Mouse (Mus musculus) intestine, embryonic 16.5 days (tissue): ENCODE measurements around the gene Bhlha9. TPM values are rescaled to one million over a fixed set of nuclear protein-coding genes. Genes with fewer than 3 reads are reported as not detected.

Source experiments
- ATAC-seq: fragments of 200-750 bp; cut with Nextera tagmentation; 2 replicates; pipeline ENCODE4 v1.8.0; 2017; ENCODE audit warnings: moderate TSS enrichment, moderate library complexity
- H3K27ac ChIP-seq: fragments of 300-500 bp; sonication (generic); 2 replicates; pipeline ENCODE4 v1.5.1; 2014; ENCODE audit warnings: mild to moderate bottlenecking, low read length
- H3K27me3 ChIP-seq: fragments of 300-500 bp; sonication (generic); replicated peaks from 2 replicates; pipeline ENCODE4 v1.6.1; 2014; ENCODE audit warnings: low read length, control low read depth, mixed read lengths; ENCODE audit not compliant: control insufficient read depth, insufficient read depth
- H3K36me3 ChIP-seq: fragments of 300-500 bp; sonication (generic); 2 replicates; pipeline ENCODE4 v1.6.1; 2014; ENCODE audit warnings: low read length, control low read depth; ENCODE audit not compliant: control insufficient read depth, insufficient read depth
- H3K4me1 ChIP-seq: fragments of 300-500 bp; sonication (generic); 2 replicates; pipeline ENCODE4 v1.6.1; 2014; ENCODE audit warnings: low read length, control low read depth, mixed read lengths; ENCODE audit not compliant: control insufficient read depth, insufficient read depth
- H3K4me2 ChIP-seq: fragments of 300-500 bp; sonication (generic); 2 replicates; pipeline ENCODE4 v1.6.1; 2014; ENCODE audit warnings: low read depth, low read length, control low read depth
- H3K4me3 ChIP-seq: fragments of 300-500 bp; sonication (generic); 2 replicates; pipeline ENCODE4 v1.5.1; 2014; ENCODE audit warnings: mild to moderate bottlenecking, low read length
- H3K9ac ChIP-seq: fragments of 300-500 bp; sonication (generic); 2 replicates; pipeline ENCODE4 v1.6.1; 2014; ENCODE audit warnings: low read depth, low read length
- H3K9me3 ChIP-seq: fragments of 300-500 bp; sonication (generic); 2 replicates; pipeline ENCODE4 v1.6.1; 2016; ENCODE audit warnings: low read length, control low read depth; ENCODE audit not compliant: control insufficient read depth
- WGBS: fragments of 180-500 bp; shearing (Covaris S2); extraction: QIAGEN DNeasy Blood & Tissue Kit; methylation state at CpG from one replicate; pipeline ENCODE4 v1.1.7; 2014; 5-methylcytosine and 5-hydroxymethylcytosine counted together
- polyA plus RNA-seq: library from polyadenylated mRNA; unstranded; fragments of >200 nt; fragmentation: Nextera tagmentation; extraction: Ambion mirVana; gene quantifications from 2 replicates; pipeline ENCODE4 v1.2.1, GENCODE M21; 2015

The Bhlha9 gene
- polyA plus RNA-seq, 1 experiment from 2014 or later = 0.18 TPM

DNA sequence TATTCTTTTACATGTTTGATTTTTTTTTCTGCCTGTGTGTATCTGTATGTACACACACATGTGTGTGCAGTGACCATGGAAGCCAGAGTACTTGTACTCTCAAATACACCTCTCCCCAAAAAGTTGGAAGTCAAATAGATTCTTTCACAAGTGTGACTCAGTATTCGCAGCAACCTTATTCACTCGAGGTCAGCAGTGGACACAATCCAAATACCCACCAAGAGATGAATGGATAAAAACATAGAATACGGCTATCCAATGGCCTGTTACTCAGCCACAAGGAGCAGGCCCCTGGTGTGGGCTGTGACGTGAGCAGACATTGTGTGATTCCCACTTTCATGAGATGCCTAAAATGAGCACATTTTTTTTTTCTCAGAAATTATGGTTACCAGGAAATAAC is 32.0 kb upstream of the Bhlha9 start:
- H3K4me2 ChIP-seq = no peak overlapping the region
- no peaks in the 10 kb centered on the region for H3K36me3 ChIP-seq
- no peaks in the 10 kb centered on the region for H3K27me3 ChIP-seq
- WGBS = 74% methylated on average over 4 of the region's 4 CpGs
- no peak for ATAC-seq
- no peaks in the 10 kb centered on the region for H3K4me1 ChIP-seq
- no peak overlapping the region for H3K9ac ChIP-seq
- no peak overlapping the region for H3K27ac ChIP-seq
- H3K4me3 ChIP-seq = no peak overlapping the region
- H3K9me3 ChIP-seq = no peaks in the 10 kb centered on the region

DNA sequence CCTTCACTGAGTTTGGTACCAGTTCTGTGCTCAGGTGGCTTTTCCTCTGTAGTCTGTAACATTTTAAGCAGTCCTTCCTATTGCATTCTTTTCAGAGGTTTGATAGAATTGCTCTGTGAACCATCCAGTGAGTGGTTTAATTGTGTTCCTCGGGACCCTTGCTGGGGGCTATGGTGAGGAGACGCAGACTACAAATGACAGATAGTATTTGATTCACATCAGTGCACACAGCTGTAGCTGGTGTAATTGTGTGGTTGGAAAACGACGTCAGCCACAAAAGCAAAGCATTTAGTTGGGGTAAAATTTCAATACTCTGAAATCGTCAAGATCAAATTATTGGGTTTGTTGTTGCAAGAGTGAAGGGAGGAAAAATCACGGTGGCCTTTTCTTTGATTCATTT is 28.0 kb upstream of the Bhlha9 start:
- 74% methylated on average over 6 of the region's 6 CpGs for WGBS
- Histone ChIP-seq H3K4me2 (no peak overlapping the region), H3K9ac (no peak overlapping the region), H3K27me3 (0 out of 2 replicates have a peak, but pooled peaks cover 3% of the 10 kb centered on the region), H3K36me3 (no peaks in the 10 kb centered on the region), H3K9me3 (no peaks in the 10 kb centered on the region), H3K27ac (no peak overlapping the region), H3K4me1 (peaks cover 8% of the 10 kb centered on the region; the same call in 1 of the 2 replicates), H3K4me3 (no peak overlapping the region)
- no peak for ATAC-seq

DNA sequence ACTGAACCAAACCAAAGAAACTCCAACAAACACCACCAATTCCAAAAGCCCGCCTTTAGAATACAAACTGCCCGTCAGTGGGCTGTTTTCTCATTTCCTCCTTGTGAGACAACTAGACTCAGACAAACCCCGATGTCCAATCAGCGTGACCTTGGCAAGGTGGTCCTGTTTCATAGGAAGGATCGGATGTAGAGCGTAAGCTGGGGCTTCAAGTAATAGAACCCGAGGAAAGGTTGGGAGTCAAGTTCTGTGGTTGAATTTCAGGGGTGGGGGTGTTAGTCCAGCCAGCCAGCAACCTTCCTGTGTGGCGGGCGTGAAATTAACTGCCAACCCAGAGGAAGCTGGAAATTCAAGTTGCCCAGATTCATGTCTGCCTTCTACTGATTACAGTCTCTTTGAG is 27.2 kb upstream of the Bhlha9 start:
- H3K9ac ChIP-seq = no peak overlapping the region
- 76% methylated on average over 9 of the region's 9 CpGs for WGBS
- H3K4me1 ChIP-seq = peaks cover 8% of the 10 kb centered on the region; the same call in 1 of the 2 replicates
- no peak overlapping the region for H3K4me2 ChIP-seq
- no peak overlapping the region for H3K27ac ChIP-seq
- no peaks in the 10 kb centered on the region for H3K9me3 ChIP-seq
- no peak for ATAC-seq
- no peak overlapping the region for H3K4me3 ChIP-seq
- no peaks in the 10 kb centered on the region for H3K36me3 ChIP-seq
- 0 out of 2 replicates have a peak, but pooled peaks cover 3% of the 10 kb centered on the region for H3K27me3 ChIP-seq

GRCm38 (mm10) chr11:76645955-76646354 is 26.3 kb upstream of the Bhlha9 start:
- no peak overlapping the region for H3K27ac ChIP-seq
- H3K27me3 ChIP-seq = 0 out of 2 replicates have a peak, but pooled peaks cover 3% of the 10 kb centered on the region
- H3K9me3 ChIP-seq = no peaks in the 10 kb centered on the region
- peaks cover 8% of the 10 kb centered on the region; the same call in 1 of the 2 replicates for H3K4me1 ChIP-seq
- H3K4me3 ChIP-seq = peak overlapping the region; percentile 34
- under 1% methylated on average over 19 of the region's 19 CpGs for WGBS
- no peaks in the 10 kb centered on the region for H3K36me3 ChIP-seq
- H3K9ac ChIP-seq = no peak overlapping the region
- peak overlapping the region; percentile 55 for H3K4me2 ChIP-seq
- peak; percentile 69 for ATAC-seq

DNA sequence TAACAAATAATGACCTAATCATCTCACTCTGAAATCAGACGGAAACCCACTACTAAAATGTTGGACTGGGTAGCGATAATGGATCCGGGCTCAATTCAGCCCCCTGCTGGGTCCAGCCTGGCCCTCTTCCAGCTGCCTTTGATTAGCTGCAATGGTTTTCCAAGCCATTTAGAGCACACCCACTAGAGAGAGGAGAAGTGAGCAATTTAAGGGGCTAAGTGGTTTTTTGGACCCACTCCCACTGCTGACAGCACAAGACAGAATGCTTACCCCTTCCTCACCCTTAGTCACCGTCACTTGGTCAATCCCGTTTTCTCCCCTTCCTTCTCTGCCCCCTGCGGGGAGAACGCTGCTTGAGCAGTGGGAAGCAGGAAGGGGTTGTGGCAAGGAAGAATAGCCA is 25.2 kb upstream of the Bhlha9 start:
- Histone ChIP-seq H3K9ac (no peak overlapping the region), H3K4me1 (peaks cover 8% of the 10 kb centered on the region; the same call in 1 of the 2 replicates), H3K4me2 (peak overlapping the region; percentile 19; the same call in 1 of the 2 replicates), H3K36me3 (no peaks in the 10 kb centered on the region), H3K27me3 (0 out of 2 replicates have a peak, but pooled peaks cover 3% of the 10 kb centered on the region), H3K27ac (no peak overlapping the region), H3K4me3 (no peak overlapping the region), H3K9me3 (no peaks in the 10 kb centered on the region)
- 11% methylated on average over 7 of the region's 7 CpGs for WGBS
- no peak for ATAC-seq

GRCm38 (mm10) chr11:76647500-76647899 is 24.8 kb upstream of the Bhlha9 start:
- Histone ChIP-seq H3K36me3 (no peaks in the 10 kb centered on the region), H3K9ac (no peak overlapping the region), H3K27me3 (0 out of 2 replicates have a peak, but pooled peaks cover 3% of the 10 kb centered on the region), H3K9me3 (no peaks in the 10 kb centered on the region), H3K27ac (no peak overlapping the region), H3K4me3 (no peak overlapping the region), H3K4me2 (peak overlapping the region; percentile 19; the same call in 1 of the 2 replicates), H3K4me1 (peaks cover 8% of the 10 kb centered on the region; the same call in 1 of the 2 replicates)
- peak; percentile 46 for ATAC-seq
- 5% methylated on average over 9 of the region's 9 CpGs for WGBS

GRCm38 (mm10) chr11:76650862-76651560 is 21.3 kb upstream of the Bhlha9 start:
- ATAC-seq = no peak

GRCm38 (mm10) chr11:76652838-76653334 is 19.4 kb upstream of the Bhlha9 start:
- Histone ChIP-seq H3K27me3 (no peaks in the 10 kb centered on the region), H3K36me3 (no peaks in the 10 kb centered on the region), H3K9ac (no peak overlapping the region), H3K4me1 (no peaks in the 10 kb centered on the region), H3K27ac (no peak overlapping the region), H3K4me3 (no peak overlapping the region), H3K4me2 (no peak overlapping the region), H3K9me3 (no peaks in the 10 kb centered on the region)
- WGBS = 49% methylated on average over 3 of the region's 3 CpGs
- ATAC-seq = no peak

More at GRCm38 (mm10) chr11:76650862-76651560, 21.3 kb upstream of the Bhlha9 start:
- Histone ChIP-seq H3K9me3 (no peaks in the 10 kb centered on the region), H3K4me1 (peaks cover 5% of the 10 kb centered on the region; the same call in 1 of the 2 replicates), H3K4me2 (no peak overlapping the region), H3K9ac (no peak overlapping the region), H3K27ac (no peak overlapping the region), H3K4me3 (no peak overlapping the region), H3K27me3 (0 out of 2 replicates have a peak, but pooled peaks cover 3% of the 10 kb centered on the region), H3K36me3 (no peaks in the 10 kb centered on the region)
- WGBS = 57% methylated on average over 11 of the region's 14 CpGs

DNA sequence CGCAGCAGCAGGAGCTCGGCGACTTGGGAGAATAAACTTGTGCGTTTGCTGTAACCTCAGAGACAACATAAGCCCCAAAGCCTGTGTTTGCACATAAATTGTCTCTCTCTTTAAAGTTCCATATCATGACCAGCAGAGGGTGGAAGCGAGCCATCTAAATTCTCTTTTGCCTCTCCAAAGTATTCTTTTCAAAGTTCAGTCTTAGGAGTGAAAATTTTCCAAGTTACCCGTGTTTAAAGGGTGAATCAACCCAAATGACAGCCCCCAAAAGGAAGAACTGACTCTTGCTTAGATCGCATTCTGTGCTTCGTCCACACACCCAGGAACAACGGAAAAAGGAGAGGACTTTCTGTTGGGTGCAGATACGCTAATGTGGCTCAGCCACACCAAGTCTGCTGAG is 17.2 kb upstream of the Bhlha9 start:
- Histone ChIP-seq H3K36me3 (no peaks in the 10 kb centered on the region), H3K4me3 (peak overlapping the region; percentile 35), H3K27ac (no peak overlapping the region), H3K9ac (peak overlapping the region; percentile 53; the same call in 1 of the 2 replicates), H3K27me3 (no peaks in the 10 kb centered on the region), H3K4me2 (peak overlapping the region; percentile 56), H3K9me3 (no peaks in the 10 kb centered on the region), H3K4me1 (no peaks in the 10 kb centered on the region)
- ATAC-seq = no peak
- 7% methylated on average over 10 of the region's 10 CpGs for WGBS
